Mouse (Mus musculus): ENCODE results near the gene Zfp109.

- no peak for TF ChIP-seq CTCF (IDR thresholded peaks at IDR 0.05; ENCODE audit: insufficient read depth, low read length)
- TF ChIP-seq POLR2A (IDR thresholded peaks at IDR 0.05; ENCODE audit: borderline replicate concordance, extremely low read depth, low read depth, low read length), result no peak
Measured at GRCm38 (mm10) chr7:24260000-24260312, 22.6 kb upstream of the Zfp109 start.
